Mouse (Mus musculus): ENCODE data around the gene Aftph. TPM values are rescaled to one million over a fixed set of nuclear protein-coding genes. Genes with fewer than 3 reads are reported as not detected.
A peak's percentile ranks its signal among the peaks of the same experiment; 100 is the strongest.

Gene Aftph
- total RNA-seq, 2 experiments from 2014 or later = 56.1 to 59.0 TPM

GRCm38 (mm10) chr11:20734066-20734465, 7.3 kb downstream of the Aftph start:
- intact Hi-C loops (cut with DNase I) = no loop called here
- no peak for DNase-seq (ENCODE audit: extremely low spot score in 1 of 2, low spot score in 2 of 2)

GRCm38 (mm10) chr11:20733486-20734030, 7.8 kb downstream of the Aftph start:
- intact Hi-C loops (cut with DNase I) = no loop called here
- peak in 1 of 2 experiments; percentile 22 for DNase-seq (ENCODE audit: extremely low spot score in 1 of 2, low spot score in 2 of 2)

GRCm38 (mm10) chr11:20729403-20729802, 12.0 kb downstream of the Aftph start:
- DNase-seq (ENCODE audit: extremely low spot score in 1 of 2, low spot score in 2 of 2) = no peak
- intact Hi-C loops (cut with DNase I) = no loop called here

GRCm38 (mm10) chr11:20728044-20728443, 13.3 kb downstream of the Aftph start:
- DNase-seq (ENCODE audit: extremely low spot score in 1 of 2, low spot score in 2 of 2) = no peak
- intact Hi-C loops (cut with DNase I) = no loop called here

GRCm38 (mm10) chr11:20723572-20723971, 17.8 kb downstream of the Aftph start:
- intact Hi-C loops (cut with DNase I) = no loop called here

GRCm38 (mm10) chr11:20712068-20712671, 29.2 kb downstream of the Aftph start:
- DNase-seq (ENCODE audit: extremely low spot score in 1 of 2, low spot score in 2 of 2) = no peak
- intact Hi-C loops (cut with DNase I) = no loop called here

More at GRCm38 (mm10) chr11:20723572-20723971, 17.8 kb downstream of the Aftph start:
- DNase-seq (ENCODE audit: extremely low spot score in 1 of 2, low spot score in 2 of 2) = no peak

GRCm38 (mm10) chr11:20691000-20691399, 50.4 kb downstream of the Aftph start:
- intact Hi-C loops (cut with DNase I) = loop anchor here (5.0 to 10.0 kb wide), 2 partner anchors 224 to 234 kb away; no protein-coding TSS in a partner anchor
- DNase-seq (ENCODE audit: extremely low spot score in 1 of 2, low spot score in 2 of 2) = peak; percentile 60 to 63

GRCm38 (mm10) chr11:20681679-20682078, 59.7 kb downstream of the Aftph start:
- intact Hi-C loops (cut with DNase I) = no loop called here
- no peak for DNase-seq (ENCODE audit: extremely low spot score in 1 of 2, low spot score in 2 of 2)

- intact Hi-C loops (cut with DNase I) = no loop called here
- no peak for DNase-seq (ENCODE audit: extremely low spot score in 1 of 2, low spot score in 2 of 2)
These were observed 60.6 kb downstream of the Aftph start for GRCm38 (mm10) chr11:20680781-20681180.

- DNase-seq (ENCODE audit: extremely low spot score in 1 of 2, low spot score in 2 of 2) = no peak
- intact Hi-C loops (cut with DNase I) = no loop called here
These were observed 62.0 kb downstream of the Aftph start for GRCm38 (mm10) chr11:20679396-20679795.

- intact Hi-C loops (cut with DNase I) = no loop called here
- no peak for DNase-seq (ENCODE audit: extremely low spot score in 1 of 2, low spot score in 2 of 2)
These were observed 68.9 kb downstream of the Aftph start for GRCm38 (mm10) chr11:20672513-20672912.

GRCm38 (mm10) chr11:20671789-20672392, 69.5 kb downstream of the Aftph start:
- intact Hi-C loops (cut with DNase I) = no loop called here
- no peak for DNase-seq (ENCODE audit: extremely low spot score in 1 of 2, low spot score in 2 of 2)

- DNase-seq (ENCODE audit: extremely low spot score in 1 of 2, low spot score in 2 of 2) = no peak
These were observed 76.5 kb downstream of the Aftph start for GRCm38 (mm10) chr11:20664878-20665277.

GRCm38 (mm10) chr11:20663580-20664198, 77.7 kb downstream of the Aftph start:
- no peak for DNase-seq (ENCODE audit: extremely low spot score in 1 of 2, low spot score in 2 of 2)

More at GRCm38 (mm10) chr11:20664878-20665277, 76.5 kb downstream of the Aftph start:
- intact Hi-C loops (cut with DNase I) = no loop called here

GRCm38 (mm10) chr11:20662811-20663210, 78.6 kb downstream of the Aftph start:
- no peak for DNase-seq (ENCODE audit: extremely low spot score in 1 of 2, low spot score in 2 of 2)
- intact Hi-C loops (cut with DNase I) = no loop called here

More at GRCm38 (mm10) chr11:20663580-20664198, 77.7 kb downstream of the Aftph start:
- intact Hi-C loops (cut with DNase I) = no loop called here

GRCm38 (mm10) chr11:20661652-20662051, 79.7 kb downstream of the Aftph start:
- DNase-seq (ENCODE audit: extremely low spot score in 1 of 2, low spot score in 2 of 2) = peak in 1 of 2 experiments; percentile 50
- intact Hi-C loops (cut with DNase I) = no loop called here

GRCm38 (mm10) chr11:20660111-20661097, 81.0 kb downstream of the Aftph start:
- DNase-seq (ENCODE audit: extremely low spot score in 1 of 2, low spot score in 2 of 2) = no peak
- intact Hi-C loops (cut with DNase I) = no loop called here

GRCm38 (mm10) chr11:20659094-20659493, 82.3 kb downstream of the Aftph start:
- intact Hi-C loops (cut with DNase I) = no loop called here
- peak in 1 of 2 experiments; percentile 64 for DNase-seq (ENCODE audit: extremely low spot score in 1 of 2, low spot score in 2 of 2)

- intact Hi-C loops (cut with DNase I) = no loop called here
- peak in 1 of 2 experiments; percentile 56 for DNase-seq (ENCODE audit: extremely low spot score in 1 of 2, low spot score in 2 of 2)
These were observed 84.7 kb downstream of the Aftph start for GRCm38 (mm10) chr11:20656711-20657057.
